Mouse (Mus musculus) intestine, postnatal 0 days (tissue): ENCODE measurements around the gene Gabarapl1. TPM values are rescaled to one million over a fixed set of nuclear protein-coding genes. Genes with fewer than 3 reads are reported as not detected.
A peak's percentile ranks its signal among the peaks of the same experiment; 100 is the strongest.

Source experiments
- ATAC-seq: fragments of 200-750 bp; cut with Nextera tagmentation; 2 replicates; pipeline ENCODE4 v1.8.0; 2017; ENCODE audit warnings: mild to moderate bottlenecking, moderate TSS enrichment, moderate library complexity
- H3K27ac ChIP-seq: fragments of 300-500 bp; sonication (generic); 2 replicates; pipeline ENCODE4 v1.5.1; 2014; ENCODE audit warnings: mild to moderate bottlenecking, low read depth, low read length, moderate library complexity
- H3K27me3 ChIP-seq: fragments of 300-500 bp; sonication (generic); replicated peaks from 2 replicates; pipeline ENCODE4 v1.6.1; 2014; ENCODE audit warnings: low read length, mixed read lengths; ENCODE audit not compliant: control insufficient read depth, insufficient read depth
- H3K36me3 ChIP-seq: fragments of 300-500 bp; sonication (generic); 2 replicates; pipeline ENCODE4 v1.6.1; 2014; ENCODE audit warnings: mild to moderate bottlenecking, moderate library complexity; ENCODE audit not compliant: control insufficient read depth, insufficient read depth
- H3K4me1 ChIP-seq: fragments of 300-500 bp; sonication (generic); replicated peaks from 2 replicates; pipeline ENCODE4 v1.6.1; 2014; ENCODE audit warnings: antibody characterized with exemption, low read length, mixed read lengths; ENCODE audit not compliant: control insufficient read depth, insufficient read depth
- H3K4me2 ChIP-seq: fragments of 300-500 bp; sonication (generic); replicated peaks from 2 replicates; pipeline ENCODE4 v1.6.1; 2014; ENCODE audit warnings: low read depth, mild to moderate bottlenecking, moderate library complexity
- H3K4me3 ChIP-seq: fragments of 300-500 bp; sonication (generic); 2 replicates; pipeline ENCODE4 v1.5.1; 2014; ENCODE audit warnings: low read depth, low read length
- H3K9ac ChIP-seq: fragments of 300-500 bp; sonication (generic); 2 replicates; pipeline ENCODE4 v1.6.1; 2014; ENCODE audit warnings: mild to moderate bottlenecking, low read depth, low read length
- H3K9me3 ChIP-seq: fragments of 300-500 bp; sonication (generic); 2 replicates; pipeline ENCODE4 v1.6.1; 2016; ENCODE audit warnings: mixed run types; ENCODE audit not compliant: control insufficient read depth
- CTCF ChIP-seq: sonication (generic); IDR thresholded peaks from 2 replicates; pipeline ENCODE4 v1.5.1; 2016; ENCODE audit warnings: low read depth, mild to moderate bottlenecking, control low read depth, antibody characterized with exemption, moderate library complexity
- WGBS: fragments of 180-500 bp; shearing (Covaris S2); extraction: QIAGEN DNeasy Blood & Tissue Kit; methylation state at CpG from one replicate; pipeline ENCODE4 v1.1.7; 2014; 5-methylcytosine and 5-hydroxymethylcytosine counted together
- polyA plus RNA-seq: library from polyadenylated mRNA; unstranded; fragments of >200 nt; fragmentation: Nextera tagmentation; extraction: Ambion mirVana; gene quantifications from 2 replicates; pipeline ENCODE4 v1.2.1, GENCODE M21; 2015

The Gabarapl1 gene
- polyA plus RNA-seq, 1 experiment from 2014 or later = 31.8 TPM

- no peaks in the 10 kb centered on the region for H3K27me3 ChIP-seq
- H3K36me3 ChIP-seq = no peaks in the 10 kb centered on the region
- peak overlapping the region; percentile 79; the same call in 1 of the 2 replicates for H3K9ac ChIP-seq
- H3K9me3 ChIP-seq = no peaks in the 10 kb centered on the region
- H3K4me3 ChIP-seq = peak overlapping the region; percentile 93
- ATAC-seq = peak; percentile 85
- H3K27ac ChIP-seq = peak overlapping the region; percentile 79
- peak overlapping the region; percentile 92 for H3K4me2 ChIP-seq
- 21% methylated on average over 7 of the region's 7 CpGs for WGBS
- no peaks in the 10 kb centered on the region for H3K4me1 ChIP-seq
- peak; percentile 45 for TF ChIP-seq CTCF
Measured at GRCm38 (mm10) chr6:129532556-129532941, 411 bp upstream of the Gabarapl1 start.

- Histone ChIP-seq H3K4me2 (peak overlapping the region; percentile 92), H3K4me3 (peak overlapping the region; percentile 93), H3K9ac (peak overlapping the region; percentile 79), H3K27ac (no peak overlapping the region), H3K4me1 (no peaks in the 10 kb centered on the region), H3K9me3 (no peaks in the 10 kb centered on the region), H3K27me3 (no peaks in the 10 kb centered on the region), H3K36me3 (peaks cover 7% of the 10 kb centered on the region)
- WGBS = 14% methylated on average over 9 of the region's 9 CpGs
- no peak for TF ChIP-seq CTCF
- no peak for ATAC-seq
Measured at GRCm38 (mm10) chr6:129534057-129534456, 1.1 kb downstream of the Gabarapl1 start.

GRCm38 (mm10) chr6:129534627-129535190 lies 1.7 kb downstream of the Gabarapl1 start:
- 63% methylated on average over 4 of the region's 4 CpGs for WGBS
- Histone ChIP-seq H3K4me3 (peak overlapping the region; percentile 93; the same call in 1 of the 2 replicates), H3K9ac (no peak overlapping the region), H3K4me1 (no peaks in the 10 kb centered on the region), H3K9me3 (no peaks in the 10 kb centered on the region), H3K36me3 (peaks cover 13% of the 10 kb centered on the region), H3K4me2 (peak overlapping the region; percentile 92; the same call in 1 of the 2 replicates), H3K27me3 (no peaks in the 10 kb centered on the region), H3K27ac (no peak overlapping the region)
- TF ChIP-seq CTCF = no peak
- no peak for ATAC-seq

GRCm38 (mm10) chr6:129535723-129536122 lies 2.8 kb downstream of the Gabarapl1 start:
- 0 out of 2 replicates have a peak overlapping the region, but pooled peaks have one; percentile 92 for H3K4me2 ChIP-seq
- no peak for ATAC-seq

GRCm38 (mm10) chr6:129538555-129538954 lies 5.6 kb downstream of the Gabarapl1 start:
- Histone ChIP-seq H3K4me1 (no peaks in the 10 kb centered on the region), H3K36me3 (peaks cover 45% of the 10 kb centered on the region), H3K27ac (no peak overlapping the region), H3K4me2 (no peak overlapping the region), H3K27me3 (no peaks in the 10 kb centered on the region), H3K9me3 (no peaks in the 10 kb centered on the region), H3K9ac (no peak overlapping the region), H3K4me3 (no peak overlapping the region)
- TF ChIP-seq CTCF = no peak
- ATAC-seq = no peak
- 81% methylated on average over 6 of the region's 6 CpGs for WGBS

More at GRCm38 (mm10) chr6:129535723-129536122, 2.8 kb downstream of the Gabarapl1 start:
- Histone ChIP-seq H3K4me1 (no peaks in the 10 kb centered on the region), H3K4me3 (no peak overlapping the region), H3K9ac (no peak overlapping the region), H3K9me3 (no peaks in the 10 kb centered on the region), H3K27me3 (no peaks in the 10 kb centered on the region), H3K36me3 (peaks cover 24% of the 10 kb centered on the region), H3K27ac (no peak overlapping the region)
- 57% methylated on average over 4 of the region's 4 CpGs for WGBS
- no peak for TF ChIP-seq CTCF

GRCm38 (mm10) chr6:129541931-129542330 lies 9.0 kb downstream of the Gabarapl1 start:
- H3K4me2 ChIP-seq = no peak overlapping the region
- H3K27me3 ChIP-seq = no peaks in the 10 kb centered on the region
- no peak overlapping the region for H3K27ac ChIP-seq
- no peaks in the 10 kb centered on the region for H3K4me1 ChIP-seq
- no peak overlapping the region for H3K4me3 ChIP-seq
- no peak for ATAC-seq
- H3K9me3 ChIP-seq = no peaks in the 10 kb centered on the region
- 88% methylated on average over 9 of the region's 9 CpGs for WGBS
- TF ChIP-seq CTCF = no peak
- no peak overlapping the region for H3K9ac ChIP-seq
- H3K36me3 ChIP-seq = peaks cover 45% of the 10 kb centered on the region
